Mouse (Mus musculus) MEL (cell line): ENCODE measurements around the gene Gm11985. TPM values are rescaled to one million over a fixed set of nuclear protein-coding genes. Genes with fewer than 3 reads are reported as not detected.

Source experiments
- DNase-seq: peaks from one replicate; pipeline ENCODE4 v3.0.0; 2011; ENCODE audit warnings: low read depth, low spot score
- H3K27ac ChIP-seq: 2 replicates; pipeline ENCODE4 v1.5.1; 2012; ENCODE audit warnings: low read depth, mild to moderate bottlenecking, control low read depth, low read length, moderate library complexity; ENCODE audit not compliant: control insufficient read depth
- H3K27me3 ChIP-seq, 2 experiments: fragments of 150-350 bp in 1 of 2; sonication (generic) in 1 of 2; 2 replicates each; pipeline ENCODE4 v1.6.1; 2012; ENCODE audit warnings: low read length in 2 of 2, mild to moderate bottlenecking in 2 of 2, improper control_type of control experiment in 1 of 2, moderate library complexity in 1 of 2; ENCODE audit not compliant: insufficient read depth in 2 of 2, control insufficient read depth in 1 of 2
- H3K36me3 ChIP-seq, 2 experiments: 2 replicates each; pipeline ENCODE4 v1.6.1; 2012 to 2014; ENCODE audit warnings: low read length in 2 of 2, improper control_type of control experiment in 1 of 2, inconsistent platforms in 1 of 2, mild to moderate bottlenecking in 1 of 2; ENCODE audit not compliant: insufficient read depth in 2 of 2, control insufficient read depth in 1 of 2
- H3K4me1 ChIP-seq, 2 experiments: fragments of 150-350 bp in 1 of 2; sonication (generic) in 1 of 2; 2 replicates each; pipeline ENCODE4 v1.6.1; 2012; ENCODE audit warnings: low read length in 2 of 2, improper control_type of control experiment in 1 of 2, mild to moderate bottlenecking in 1 of 2; ENCODE audit not compliant: insufficient read depth in 2 of 2, control insufficient read depth in 1 of 2
- H3K4me3 ChIP-seq, 2 experiments: fragments of 150-350 bp in 1 of 2; sonication (generic) in 1 of 2; 2 replicates each; pipeline ENCODE4 v1.5.1; 2012; ENCODE audit warnings: low read depth in 2 of 2, low read length in 2 of 2, mild to moderate bottlenecking in 2 of 2, moderate library complexity in 2 of 2, control low read depth in 1 of 2, improper control_type of control experiment in 1 of 2; ENCODE audit not compliant: control insufficient read depth in 1 of 2, insufficient read depth in 1 of 2
- H3K79me2 ChIP-seq: 2 replicates; pipeline ENCODE4 v1.6.1; 2012; ENCODE audit warnings: mild to moderate bottlenecking, low read length, moderate library complexity; ENCODE audit not compliant: control insufficient read depth, poor library complexity, insufficient read depth
- H3K9ac ChIP-seq: 2 replicates; pipeline ENCODE4 v1.6.1; 2012; ENCODE audit warnings: low read depth, mild to moderate bottlenecking, control low read depth, low read length, moderate library complexity; ENCODE audit not compliant: control insufficient read depth, poor library complexity, severe bottlenecking
- H3K9me3 ChIP-seq: fragments of 150-350 bp; sonication (generic); replicated peaks from 2 replicates; pipeline ENCODE4 v1.6.1; 2012; ENCODE audit warnings: mild to moderate bottlenecking, low read length, improper control_type of control experiment, moderate library complexity; ENCODE audit not compliant: insufficient read depth
- CHD1 ChIP-seq: IDR thresholded peaks from 2 replicates; pipeline ENCODE4 v1.6.1; 2012; ENCODE audit warnings: low read depth, mild to moderate bottlenecking, inconsistent platforms, low read length, improper control_type of control experiment
- CHD2 ChIP-seq: IDR thresholded peaks from 2 replicates; pipeline ENCODE4 v1.6.1; 2011; ENCODE audit warnings: low read length, improper control_type of control experiment
- E2F4 ChIP-seq: IDR thresholded peaks from 2 replicates; pipeline ENCODE4 v1.6.1; 2011; ENCODE audit warnings: low read depth, low read length, improper control_type of control experiment, borderline replicate concordance
- ETS1 ChIP-seq: IDR thresholded peaks from 2 replicates; pipeline ENCODE4 v1.6.1; 2012; ENCODE audit warnings: low read depth, mild to moderate bottlenecking, inconsistent platforms, low read length, improper control_type of control experiment, moderate library complexity
- JUND ChIP-seq: IDR thresholded peaks from 2 replicates; pipeline ENCODE4 v1.6.1; 2011; ENCODE audit warnings: low read depth, mild to moderate bottlenecking, improper control_type of control experiment, low read length
- KAT2A ChIP-seq: conservative IDR thresholded peaks from 2 replicates; pipeline ENCODE4 v1.6.1; 2012; ENCODE audit warnings: low read depth, low read length, improper control_type of control experiment, inconsistent platforms
- MAX ChIP-seq: IDR thresholded peaks from 2 replicates; pipeline ENCODE4 v1.6.1; 2011; ENCODE audit warnings: low read length, improper control_type of control experiment
- MAZ ChIP-seq: IDR thresholded peaks from 2 replicates; pipeline ENCODE4 v1.6.1; 2012; ENCODE audit warnings: low read depth, mild to moderate bottlenecking, inconsistent platforms, low read length, improper control_type of control experiment
- MEF2A ChIP-seq: IDR thresholded peaks from 2 replicates; pipeline ENCODE4 v1.6.1; 2014; ENCODE audit warnings: low read depth, mild to moderate bottlenecking, inconsistent platforms, low read length, improper control_type of control experiment; ENCODE audit not compliant: poor library complexity, insufficient replicate concordance, severe bottlenecking; ENCODE audit errors: extremely low read depth
- MXI1 ChIP-seq: IDR thresholded peaks from 2 replicates; pipeline ENCODE4 v1.6.1; 2011; ENCODE audit warnings: mild to moderate bottlenecking, low read depth, low read length, improper control_type of control experiment
- MYB ChIP-seq: IDR thresholded peaks from 2 replicates; pipeline ENCODE4 v1.6.1; 2011; ENCODE audit warnings: mild to moderate bottlenecking, low read depth, low read length, improper control_type of control experiment
- MYC ChIP-seq: IDR thresholded peaks from 2 replicates; pipeline ENCODE4 v1.6.1; 2011; ENCODE audit warnings: low read depth, mild to moderate bottlenecking, low read length, improper control_type of control experiment, moderate library complexity
- NELFE ChIP-seq: IDR thresholded peaks from 2 replicates; pipeline ENCODE4 v1.6.1; 2011; ENCODE audit warnings: low read depth, low read length, improper control_type of control experiment
- NRF1 ChIP-seq: IDR thresholded peaks from 2 replicates; pipeline ENCODE4 v1.6.1; 2014; ENCODE audit warnings: low read depth, mild to moderate bottlenecking, inconsistent platforms, low read length, improper control_type of control experiment, moderate library complexity; ENCODE audit not compliant: poor library complexity, insufficient read depth, severe bottlenecking
- POLR2A ChIP-seq, 2 experiments: IDR thresholded peaks; 2 replicates each; pipeline ENCODE4 v1.6.1; 2011 to 2012; ENCODE audit warnings: low read length in 2 of 2, mild to moderate bottlenecking in 2 of 2, control low read depth in 1 of 2, improper control_type of control experiment in 1 of 2, low read depth in 1 of 2, moderate library complexity in 1 of 2; ENCODE audit not compliant: control insufficient read depth in 1 of 2, insufficient read depth in 1 of 2, poor library complexity in 1 of 2
- POLR2AphosphoS2 ChIP-seq: IDR thresholded peaks from 2 replicates; pipeline ENCODE4 v1.6.1; 2011; ENCODE audit warnings: low read length, improper control_type of control experiment
- RAD21 ChIP-seq: IDR thresholded peaks from 2 replicates; pipeline ENCODE4 v1.6.1; 2011; ENCODE audit warnings: mild to moderate bottlenecking, low read depth, low read length, improper control_type of control experiment
- RCOR1 ChIP-seq: IDR thresholded peaks from 2 replicates; pipeline ENCODE4 v1.6.1; 2012; ENCODE audit warnings: low read depth, mild to moderate bottlenecking, inconsistent platforms, low read length, improper control_type of control experiment
- SIN3A ChIP-seq: IDR thresholded peaks from 2 replicates; pipeline ENCODE4 v1.6.1; 2012; ENCODE audit warnings: low read length, improper control_type of control experiment, inconsistent platforms
- TBP ChIP-seq: IDR thresholded peaks from 2 replicates; pipeline ENCODE4 v1.8.0; 2011; ENCODE audit warnings: low read depth, low read length, improper control_type of control experiment
- UBTF ChIP-seq: IDR thresholded peaks from 2 replicates; pipeline ENCODE4 v1.6.1; 2012; ENCODE audit warnings: low read depth, mild to moderate bottlenecking, inconsistent platforms, low read length, improper control_type of control experiment, moderate library complexity, borderline replicate concordance; ENCODE audit not compliant: insufficient read depth
- USF1 ChIP-seq: IDR thresholded peaks from 2 replicates; pipeline ENCODE4 v1.6.1; 2014; ENCODE audit warnings: low read depth, mild to moderate bottlenecking, inconsistent platforms, low read length, improper control_type of control experiment, moderate library complexity
- polyA plus RNA-seq, 2 experiments: library from polyadenylated mRNA; stranded (reverse) in 1 of 2; unstranded in 1 of 2; fragments of >175 nt in 1 of 2; fragments of >200 nt in 1 of 2; gene quantifications; 2 replicates each; pipeline versions ENCODE4 v1.2.1 to v1.2.4; 2012; ENCODE audit warnings: low replicate concordance in 2 of 2, low read depth in 1 of 2; ENCODE audit not compliant: insufficient read length in 2 of 2, insufficient read depth in 1 of 2, missing spikeins in 1 of 2
- total RNA-seq: library from RNA; depleted of rRNA; stranded (reverse); fragments of 300-350 nt; gene quantifications from 2 replicates; pipeline ENCODE4 v1.2.3, GENCODE M21; 2012; rRNA removed

Gm11985 gene
- total RNA-seq (not detected in 2 replicates), polyA plus RNA-seq (not detected)

DNA sequence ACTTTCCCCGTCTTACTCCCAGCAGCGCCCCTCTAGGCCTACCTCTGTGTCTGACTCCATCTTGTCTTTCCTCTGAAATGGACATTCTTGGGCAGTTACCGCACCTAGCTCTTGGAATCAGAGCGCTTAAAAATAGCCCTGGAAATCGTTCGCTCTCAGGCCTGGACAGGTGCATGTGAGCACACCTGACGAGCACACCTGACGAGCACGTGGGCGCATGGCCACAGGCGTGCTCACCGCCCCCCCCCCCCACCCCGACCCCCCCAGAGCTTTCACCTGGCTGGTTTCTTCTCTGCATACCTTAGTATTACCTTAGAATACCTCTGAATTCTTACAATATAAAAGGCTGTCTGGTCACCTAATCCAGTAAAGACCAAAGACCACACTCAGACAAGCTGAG is at the start of gene Gm11985:
Gene Gm11985, minus strand, starts transcription at position 101 of the 400 bp plus-strand sequence.
- Histone ChIP-seq H3K4me3 (no peak within 1 kb of the TSS), H3K27ac (no peak within 1 kb of the TSS), H3K9me3 (no peaks in the 10 kb centered on the region), H3K27me3 (no peaks in the 10 kb centered on the region), H3K79me2 (no peaks in the 10 kb centered on the region), H3K36me3 (no peaks in the 10 kb centered on the region), H3K4me1 (no peaks in the 10 kb centered on the region), H3K9ac (no peak within 1 kb of the TSS)
- DNase-seq = no peak
- TF ChIP-seq NRF1 = no peak
- TF ChIP-seq KAT2A = no peak
- no peak for TF ChIP-seq CHD1
- no peak for TF ChIP-seq UBTF
- no peak for TF ChIP-seq MXI1
- no peak for TF ChIP-seq JUND
- no peak for TF ChIP-seq MAX
- no peak for TF ChIP-seq MAZ
- TF ChIP-seq MYB = no peak
- TF ChIP-seq RCOR1 = no peak
- no peak for TF ChIP-seq CHD2
- no peak for TF ChIP-seq TBP
- no peak for TF ChIP-seq ETS1
- TF ChIP-seq E2F4 = no peak
- TF ChIP-seq RAD21 = no peak
- no peak for TF ChIP-seq POLR2A (IDR thresholded peaks at IDR 0.05; ENCODE audit: control insufficient read depth in 1 of 2, insufficient read depth in 1 of 2, low read depth in 1 of 2, low read length in 2 of 2, poor library complexity in 1 of 2)
- TF ChIP-seq POLR2AphosphoS2 = no peak
- TF ChIP-seq USF1 = no peak

DNA sequence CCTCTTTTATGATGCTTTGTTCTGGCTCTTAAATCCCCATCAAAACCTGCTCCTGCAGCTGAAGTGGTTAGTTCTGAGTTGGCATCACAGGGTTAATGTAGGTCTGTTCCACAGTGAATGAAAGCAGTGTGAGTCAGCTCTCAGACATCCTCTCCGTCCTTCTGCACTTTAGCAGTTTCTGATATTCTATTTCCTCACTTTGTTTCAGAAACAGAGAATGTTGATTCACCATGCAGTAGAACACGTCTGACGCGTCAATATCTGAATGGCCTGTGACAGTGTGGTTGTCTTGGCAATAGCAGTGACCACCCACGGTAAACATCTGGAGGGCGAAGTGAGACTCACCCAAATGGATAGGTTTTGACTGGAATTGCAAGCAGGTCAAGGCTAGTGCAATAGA is 49.3 kb upstream of the Gm11985 start:
- Histone ChIP-seq H3K36me3 (no peaks in the 10 kb centered on the region), H3K27me3 (no peaks in the 10 kb centered on the region), H3K4me3 (no peak overlapping the region), H3K9me3 (no peaks in the 10 kb centered on the region), H3K9ac (no peak overlapping the region), H3K4me1 (no peaks in the 10 kb centered on the region), H3K27ac (no peak overlapping the region), H3K79me2 (no peaks in the 10 kb centered on the region)
- DNase-seq = no peak
- TF ChIP-seq SIN3A (no peak), KAT2A (no peak), MEF2A (no peak), MAZ (no peak), POLR2AphosphoS2 (no peak), NELFE (no peak), RAD21 (no peak), POLR2A (IDR thresholded peaks at IDR 0.05; ENCODE audit: control insufficient read depth in 1 of 2, insufficient read depth in 1 of 2, low read depth in 1 of 2, low read length in 2 of 2, poor library complexity in 1 of 2) (no peak), MYC (no peak), TBP (no peak)
